In the genomic region with DNA sequence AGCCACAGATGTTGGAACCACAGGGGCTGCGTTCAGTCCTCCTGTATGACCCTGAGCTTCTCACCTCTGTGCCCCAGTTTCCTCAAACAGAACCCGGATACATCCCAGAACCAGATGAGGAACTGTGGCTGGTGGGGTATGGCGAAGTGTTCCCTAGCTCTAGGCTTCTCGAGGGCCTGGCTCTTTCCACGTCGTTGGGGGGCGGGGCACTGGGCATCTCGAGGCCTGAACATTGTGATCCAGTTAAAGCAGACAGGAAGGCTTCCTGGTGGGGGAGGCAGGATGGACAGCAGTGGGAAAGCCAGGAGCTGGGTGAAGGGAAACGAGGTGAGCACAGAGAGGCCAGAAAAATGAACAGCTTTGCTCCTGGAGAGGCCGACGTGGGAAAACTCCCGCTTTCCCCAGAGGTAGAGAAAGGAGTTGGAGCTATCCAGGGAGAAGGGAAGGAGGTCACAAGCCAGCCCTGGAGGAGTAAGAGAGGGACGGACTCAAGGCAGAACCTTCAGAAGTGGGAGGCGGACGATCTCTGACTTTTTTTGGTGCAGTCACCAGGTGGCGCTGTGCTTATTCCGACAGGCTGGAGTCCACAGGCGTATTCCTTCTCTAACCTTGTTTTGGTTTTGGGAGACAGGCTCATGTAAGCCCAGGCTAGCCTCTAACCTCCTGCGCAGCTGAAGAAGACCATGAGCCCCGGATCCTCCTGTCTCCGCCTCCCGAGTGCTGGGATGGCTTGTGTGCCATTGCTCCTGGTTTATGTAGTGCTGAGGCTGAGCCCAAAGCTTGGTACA, we compare ENCODE assay signal across 8 mouse cellular contexts. TPM values are rescaled to one million over a fixed set of nuclear protein-coding genes. Genes with fewer than 3 reads are reported as not detected.
DNase-seq lines count a peak whose midpoint lies in the region; ATAC-seq and TF ChIP-seq lines count a peak whose summit lies in the region.

No protein-coding gene starts in this region.

- peak overlapping the region; percentile 68 for H3K9ac ChIP-seq in MEL (ENCODE audit: control insufficient read depth, low read depth, low read length, poor library complexity, severe bottlenecking)
- H3K9ac ChIP-seq in heart, postnatal 0 days (replicated peaks; ENCODE audit: low read depth, low read length) = no peak overlapping the region
- H3K9ac ChIP-seq in lung, embryonic 16.5 days (ENCODE audit: low read length) = no peak overlapping the region

- H3K27me3 ChIP-seq in MEL (ENCODE audit: control insufficient read depth in 1 of 2, insufficient read depth in 2 of 2, low read length in 2 of 2) = no peaks in the 10 kb centered on the region
- H3K27me3 ChIP-seq in heart, postnatal 0 days (ENCODE audit: control insufficient read depth, insufficient read depth, low read length) = peaks cover 10% of the 10 kb centered on the region; the same call in 1 of the 2 replicates
- peaks cover 3% of the 10 kb centered on the region for H3K27me3 ChIP-seq in lung, embryonic 16.5 days (ENCODE audit: control insufficient read depth, insufficient read depth, low read depth, low read length)

- H3K27ac ChIP-seq in MEL (ENCODE audit: control insufficient read depth, low read depth, low read length) = no peak overlapping the region
- H3K27ac ChIP-seq in heart, postnatal 0 days (ENCODE audit: low read depth) = no peak overlapping the region
- no peak overlapping the region for H3K27ac ChIP-seq in layer of hippocampus, adult 2 months
- H3K27ac ChIP-seq in lung, embryonic 16.5 days (ENCODE audit: low read length) = no peak overlapping the region

- H3K36me3 ChIP-seq in MEL (ENCODE audit: control insufficient read depth in 1 of 2, insufficient read depth in 2 of 2, low read length in 2 of 2) = peaks cover 0 to 10% of the 10 kb centered on the region in 2 experiments; a peak in 2 of 4 replicates
- no peaks in the 10 kb centered on the region for H3K36me3 ChIP-seq in heart, postnatal 0 days (replicated peaks; ENCODE audit: control insufficient read depth, insufficient read depth, low read length)
- no peaks in the 10 kb centered on the region for H3K36me3 ChIP-seq in lung, embryonic 16.5 days (ENCODE audit: control insufficient read depth, insufficient read depth, low read length)

- TF ChIP-seq EP300 in MEL (IDR thresholded peaks at IDR 0.05; ENCODE audit: low read depth in 1 of 2, low read length in 2 of 2) = no peak
- TF ChIP-seq EP300 in heart, postnatal 0 days (IDR thresholded peaks at IDR 0.05; ENCODE audit: low read depth) = no peak

- DNase-seq in MEL (ENCODE audit: low read depth, low spot score) = peak; percentile 92
- peak; percentile 83 for DNase-seq in brain, embryonic 14.5 days (ENCODE audit: low read depth)
- peak; percentile 69 for DNase-seq in heart, postnatal 0 days (ENCODE audit: low spot score)
- DNase-seq in layer of hippocampus, adult 2 months (ENCODE audit: low spot score in 2 of 2) = peak; percentile 73 to 86
- DNase-seq in retina, adult 2 months (ENCODE audit: low read depth, low spot score) = peak; percentile 62
- DNase-seq in urinary bladder, postnatal 36 days (ENCODE audit: low spot score in 2 of 2) = peak; percentile 72 to 83

- H3K9me3 ChIP-seq in MEL (replicated peaks; ENCODE audit: insufficient read depth, low read length) = no peaks in the 10 kb centered on the region
- H3K9me3 ChIP-seq in heart, postnatal 0 days (replicated peaks; ENCODE audit: control insufficient read depth, low read length) = no peaks in the 10 kb centered on the region
- no peaks in the 10 kb centered on the region for H3K9me3 ChIP-seq in lung, embryonic 16.5 days (ENCODE audit: control insufficient read depth, low read length)

- no peak overlapping the region for H3K4me2 ChIP-seq in heart, postnatal 0 days (ENCODE audit: low read depth, low read length)
- peak overlapping the region; percentile 12; the same call in 1 of the 2 replicates for H3K4me2 ChIP-seq in lung, embryonic 16.5 days (ENCODE audit: low read depth, low read length)

- 0 out of 4 replicates have a peak, but pooled peaks of 1 of the 2 experiments have one; percentile 18 for TF ChIP-seq POLR2A in MEL (IDR thresholded peaks at IDR 0.05; ENCODE audit: control insufficient read depth in 1 of 2, insufficient read depth in 1 of 2, low read depth in 1 of 2, low read length in 2 of 2, poor library complexity in 1 of 2)
- TF ChIP-seq POLR2A in brain, embryonic 14.5 days (IDR thresholded peaks at IDR 0.05; ENCODE audit: borderline replicate concordance, extremely low read depth, insufficient read depth, insufficient read length, poor library complexity, severe bottlenecking) = no peak

- peak; percentile 52 for TF ChIP-seq RAD21 in MEL (IDR thresholded peaks at IDR 0.05; ENCODE audit: low read depth, low read length)

- H3K4me3 ChIP-seq in MEL (ENCODE audit: control insufficient read depth in 1 of 2, insufficient read depth in 1 of 2, low read depth in 2 of 2, low read length in 2 of 2) = peak overlapping the region; percentile 45 to 50
- no peak overlapping the region for H3K4me3 ChIP-seq in heart, postnatal 0 days (ENCODE audit: low read depth, low read length)
- no peak overlapping the region for H3K4me3 ChIP-seq in layer of hippocampus, adult 2 months
- H3K4me3 ChIP-seq in lung, embryonic 16.5 days (ENCODE audit: low read length) = no peak overlapping the region

- peak; percentile 84 to 88 (median 85) for TF ChIP-seq CTCF in MEL (IDR thresholded peaks at IDR 0.05 in 2 of 3, conservative IDR thresholded peaks at IDR 0.05 in 1 of 3; ENCODE audit: control insufficient read depth in 1 of 3, insufficient read depth in 1 of 3, low read depth in 2 of 3, low read length in 3 of 3, poor library complexity in 1 of 3, severe bottlenecking in 1 of 3)
- peak; percentile 92 for TF ChIP-seq CTCF in brain, embryonic 14.5 days (IDR thresholded peaks at IDR 0.05; ENCODE audit: borderline replicate concordance, extremely low read depth, insufficient read depth, insufficient read length)
- peak; percentile 73 for TF ChIP-seq CTCF in heart, postnatal 0 days (IDR thresholded peaks at IDR 0.05; ENCODE audit: low read depth)
- TF ChIP-seq CTCF in layer of hippocampus, adult 2 months (conservative IDR thresholded peaks at IDR 0.05) = peak; percentile 94

- WGBS in heart, postnatal 0 days = 20% methylated on average over 22 of the region's 22 CpGs
- 15% methylated on average over 22 of the region's 22 CpGs for WGBS in lung, embryonic 16.5 days

- no peaks in the 10 kb centered on the region for H3K79me2 ChIP-seq in MEL (ENCODE audit: control insufficient read depth, insufficient read depth, low read length, poor library complexity)

- ATAC-seq in erythroid progenitor cell, adult 5-6 weeks (replicated peaks; ENCODE audit: low FRiP score, poor library complexity, severe bottlenecking) = peak; percentile 56
- peak; percentile 49 for ATAC-seq in heart, postnatal 0 days (ENCODE audit: insufficient read depth, low read depth)
- ATAC-seq in lung, embryonic 16.5 days (ENCODE audit: low read depth) = peak; percentile 41; the same call in 1 of the 2 replicates

- H3K4me1 ChIP-seq in MEL (ENCODE audit: control insufficient read depth in 1 of 2, insufficient read depth in 2 of 2, low read length in 2 of 2) = peaks cover 6 to 35% of the 10 kb centered on the region in 2 experiments; a peak in 3 of 4 replicates
- H3K4me1 ChIP-seq in heart, postnatal 0 days (ENCODE audit: control insufficient read depth, insufficient read depth) = 0 out of 2 replicates have a peak, but pooled peaks cover 11% of the 10 kb centered on the region
- peaks cover 12% of the 10 kb centered on the region for H3K4me1 ChIP-seq in lung, embryonic 16.5 days (replicated peaks; ENCODE audit: control insufficient read depth, insufficient read depth, low read length)

RNA-seq across cellular contexts. Expression of a gene that starts 2.6 kb away (rescaled TPM):
- total RNA-seq in MEL (2012; rRNA removed) = not detected in 2 replicates
- polyA plus RNA-seq in MEL (2012; ENCODE audit: insufficient read depth in 1 of 2, insufficient read length in 2 of 2, low read depth in 1 of 2, low replicate concordance in 2 of 2, missing spikeins in 1 of 2) = under 1 TPM in 1 of 2 experiments, not detected in 1; 0.07 TPM
- 0.28 and 0.49 TPM in 2 replicates for polyA plus RNA-seq in brain, embryonic 14.5 days (2012; rRNA removed)
- 613 and 617 TPM in 2 replicates for total RNA-seq in erythroid progenitor cell, adult 5-6 weeks (2015; ENCODE audit: low replicate concordance)
- total RNA-seq in erythroid progenitor cell, adult 5-6 weeks (2017; ENCODE audit: low replicate concordance) = 146 and 166 TPM in 2 replicates
- total RNA-seq in heart, postnatal 0 days (2014; rRNA removed; ENCODE audit: low replicate concordance) = not detected in 2 replicates
- polyA plus RNA-seq in heart, postnatal 0 days (2015; fragmentation: Nextera tagmentation; extraction: Ambion mirVana) = not detected in 2 replicates
- not detected for total RNA-seq in layer of hippocampus, adult 2 months (2021)
- polyA plus RNA-seq in lung, embryonic 16.5 days (2015; fragmentation: Nextera tagmentation; extraction: Ambion mirVana) = 0.26 and 1.2 TPM in 2 replicates

RNA-seq across cellular contexts. Expression of a gene that starts 7.2 kb away (rescaled TPM):
- total RNA-seq in MEL (2012; rRNA removed) = not detected in 2 replicates
- under 1 TPM in 1 of 2 experiments, not detected in 1; 0.21 TPM for polyA plus RNA-seq in MEL (2012; ENCODE audit: insufficient read depth in 1 of 2, insufficient read length in 2 of 2, low read depth in 1 of 2, low replicate concordance in 2 of 2, missing spikeins in 1 of 2)
- polyA plus RNA-seq in brain, embryonic 14.5 days (2012; rRNA removed) = 0.60 and 0.81 TPM in 2 replicates
- not detected in 2 replicates for total RNA-seq in erythroid progenitor cell, adult 5-6 weeks (2015; ENCODE audit: low replicate concordance)
- not detected in 2 replicates for total RNA-seq in erythroid progenitor cell, adult 5-6 weeks (2017; ENCODE audit: low replicate concordance)
- total RNA-seq in heart, postnatal 0 days (2014; rRNA removed; ENCODE audit: low replicate concordance) = 0.19 TPM in 1 of 2 replicates, not detected in the other
- polyA plus RNA-seq in heart, postnatal 0 days (2015; fragmentation: Nextera tagmentation; extraction: Ambion mirVana) = 0.22 TPM in 1 of 2 replicates, not detected in the other
- not detected for total RNA-seq in layer of hippocampus, adult 2 months (2021)
- not detected in 2 replicates for polyA plus RNA-seq in lung, embryonic 16.5 days (2015; fragmentation: Nextera tagmentation; extraction: Ambion mirVana)

RNA-seq across cellular contexts. Expression of a gene that starts 9.1 kb away (rescaled TPM):
- total RNA-seq in MEL (2012; rRNA removed) = 0.56 and 0.85 TPM in 2 replicates
- 1 to 10 TPM in 1 of 2 experiments, not detected in 1; 6.2 TPM for polyA plus RNA-seq in MEL (2012; ENCODE audit: insufficient read depth in 1 of 2, insufficient read length in 2 of 2, low read depth in 1 of 2, low replicate concordance in 2 of 2, missing spikeins in 1 of 2)
- polyA plus RNA-seq in brain, embryonic 14.5 days (2012; rRNA removed) = 805 and 1,208 TPM in 2 replicates
- total RNA-seq in erythroid progenitor cell, adult 5-6 weeks (2015; ENCODE audit: low replicate concordance) = 0.84 TPM in 1 of 2 replicates, not detected in the other
- 0.83 and 1.7 TPM in 2 replicates for total RNA-seq in erythroid progenitor cell, adult 5-6 weeks (2017; ENCODE audit: low replicate concordance)
- 3.2 and 5.9 TPM in 2 replicates for total RNA-seq in heart, postnatal 0 days (2014; rRNA removed; ENCODE audit: low replicate concordance)
- 2.5 and 3.0 TPM in 2 replicates for polyA plus RNA-seq in heart, postnatal 0 days (2015; fragmentation: Nextera tagmentation; extraction: Ambion mirVana)
- 10 to 100 TPM; 33.7 to 37.1 TPM for total RNA-seq in layer of hippocampus, adult 2 months (2021)
- polyA plus RNA-seq in lung, embryonic 16.5 days (2015; fragmentation: Nextera tagmentation; extraction: Ambion mirVana) = 22.6 and 26.4 TPM in 2 replicates

RNA-seq across cellular contexts. Expression of a gene that starts 9.2 kb away (rescaled TPM):
- 9.1 and 11.2 TPM in 2 replicates for total RNA-seq in MEL (2012; rRNA removed)
- 10 to 100 TPM in 1 of 2 experiments, not detected in 1; 31.5 TPM for polyA plus RNA-seq in MEL (2012; ENCODE audit: insufficient read depth in 1 of 2, insufficient read length in 2 of 2, low read depth in 1 of 2, low replicate concordance in 2 of 2, missing spikeins in 1 of 2)
- 18.0 and 28.0 TPM in 2 replicates for polyA plus RNA-seq in brain, embryonic 14.5 days (2012; rRNA removed)
- 247 and 296 TPM in 2 replicates for total RNA-seq in erythroid progenitor cell, adult 5-6 weeks (2015; ENCODE audit: low replicate concordance)
- total RNA-seq in erythroid progenitor cell, adult 5-6 weeks (2017; ENCODE audit: low replicate concordance) = 52.3 and 54.7 TPM in 2 replicates
- not detected in 2 replicates for total RNA-seq in heart, postnatal 0 days (2014; rRNA removed; ENCODE audit: low replicate concordance)
- polyA plus RNA-seq in heart, postnatal 0 days (2015; fragmentation: Nextera tagmentation; extraction: Ambion mirVana) = 0.70 and 0.74 TPM in 2 replicates
- total RNA-seq in layer of hippocampus, adult 2 months (2021) = 1 to 10 TPM; 1.5 to 2.6 TPM
- polyA plus RNA-seq in lung, embryonic 16.5 days (2015; fragmentation: Nextera tagmentation; extraction: Ambion mirVana) = 3.0 and 4.0 TPM in 2 replicates

RNA-seq across cellular contexts. Expression of a gene that starts 25.2 kb away (rescaled TPM):
- total RNA-seq in MEL (2012; rRNA removed) = 16.6 and 17.3 TPM in 2 replicates
- 10 to 100 TPM in 1 of 2 experiments, not detected in 1; 41.2 TPM for polyA plus RNA-seq in MEL (2012; ENCODE audit: insufficient read depth in 1 of 2, insufficient read length in 2 of 2, low read depth in 1 of 2, low replicate concordance in 2 of 2, missing spikeins in 1 of 2)
- polyA plus RNA-seq in brain, embryonic 14.5 days (2012; rRNA removed) = 84.7 and 92.6 TPM in 2 replicates
- 5.9 and 17.7 TPM in 2 replicates for total RNA-seq in erythroid progenitor cell, adult 5-6 weeks (2015; ENCODE audit: low replicate concordance)
- total RNA-seq in erythroid progenitor cell, adult 5-6 weeks (2017; ENCODE audit: low replicate concordance) = 8.0 and 9.1 TPM in 2 replicates
- total RNA-seq in heart, postnatal 0 days (2014; rRNA removed; ENCODE audit: low replicate concordance) = 64.7 and 77.6 TPM in 2 replicates
- polyA plus RNA-seq in heart, postnatal 0 days (2015; fragmentation: Nextera tagmentation; extraction: Ambion mirVana) = 30.9 and 36.2 TPM in 2 replicates
- total RNA-seq in layer of hippocampus, adult 2 months (2021) = 10 to 100 TPM; 57.7 to 59.3 TPM
- polyA plus RNA-seq in lung, embryonic 16.5 days (2015; fragmentation: Nextera tagmentation; extraction: Ambion mirVana) = 48.3 and 51.2 TPM in 2 replicates

Comparison
In these comparisons a context has a peak if more than half of its experiments do, and no peak if none do; other contexts are left out.
1. H3K4me3 ChIP-seq: peak in MEL (2 of 2); none in heart, postnatal 0 days (single experiment), layer of hippocampus, adult 2 months (single experiment) and lung, embryonic 16.5 days (single experiment).
2. RNA of a gene that starts 2.6 kb away (total RNA-seq): 146 to 617 TPM in erythroid progenitor cell, adult 5-6 weeks; not detected in MEL, not detected in heart, postnatal 0 days and not detected in layer of hippocampus, adult 2 months; every median in the first group is over 100 times any median in the second.
3. Peak in every context shown above with its lines, with median percentiles within 50 percentile points of each other: DNase-seq, CTCF ChIP-seq and ATAC-seq.